Mouse (Mus musculus) MEL (cell line): ENCODE results near the gene Macrod1. TPM values are rescaled to one million over a fixed set of nuclear protein-coding genes. Genes with fewer than 3 reads are reported as not detected.

Source experiments
- DNase-seq: peaks from one replicate; pipeline ENCODE4 v3.0.0; 2011; ENCODE audit warnings: low read depth, low spot score
- H3K27ac ChIP-seq: 2 replicates; pipeline ENCODE4 v1.5.1; 2012; ENCODE audit warnings: low read depth, mild to moderate bottlenecking, control low read depth, low read length, moderate library complexity; ENCODE audit not compliant: control insufficient read depth
- H3K27me3 ChIP-seq, 2 experiments: fragments of 150-350 bp in 1 of 2; sonication (generic) in 1 of 2; 2 replicates each; pipeline ENCODE4 v1.6.1; 2012; ENCODE audit warnings: low read length in 2 of 2, mild to moderate bottlenecking in 2 of 2, improper control_type of control experiment in 1 of 2, moderate library complexity in 1 of 2; ENCODE audit not compliant: insufficient read depth in 2 of 2, control insufficient read depth in 1 of 2
- H3K36me3 ChIP-seq, 2 experiments: 2 replicates each; pipeline ENCODE4 v1.6.1; 2012 to 2014; ENCODE audit warnings: low read length in 2 of 2, improper control_type of control experiment in 1 of 2, inconsistent platforms in 1 of 2, mild to moderate bottlenecking in 1 of 2; ENCODE audit not compliant: insufficient read depth in 2 of 2, control insufficient read depth in 1 of 2
- H3K4me1 ChIP-seq, 2 experiments: fragments of 150-350 bp in 1 of 2; sonication (generic) in 1 of 2; 2 replicates each; pipeline ENCODE4 v1.6.1; 2012; ENCODE audit warnings: low read length in 2 of 2, improper control_type of control experiment in 1 of 2, mild to moderate bottlenecking in 1 of 2; ENCODE audit not compliant: insufficient read depth in 2 of 2, control insufficient read depth in 1 of 2
- H3K4me3 ChIP-seq, 2 experiments: fragments of 150-350 bp in 1 of 2; sonication (generic) in 1 of 2; 2 replicates each; pipeline ENCODE4 v1.5.1; 2012; ENCODE audit warnings: low read depth in 2 of 2, low read length in 2 of 2, mild to moderate bottlenecking in 2 of 2, moderate library complexity in 2 of 2, control low read depth in 1 of 2, improper control_type of control experiment in 1 of 2; ENCODE audit not compliant: control insufficient read depth in 1 of 2, insufficient read depth in 1 of 2
- H3K79me2 ChIP-seq: 2 replicates; pipeline ENCODE4 v1.6.1; 2012; ENCODE audit warnings: mild to moderate bottlenecking, low read length, moderate library complexity; ENCODE audit not compliant: control insufficient read depth, poor library complexity, insufficient read depth
- H3K9ac ChIP-seq: 2 replicates; pipeline ENCODE4 v1.6.1; 2012; ENCODE audit warnings: low read depth, mild to moderate bottlenecking, control low read depth, low read length, moderate library complexity; ENCODE audit not compliant: control insufficient read depth, poor library complexity, severe bottlenecking
- H3K9me3 ChIP-seq: fragments of 150-350 bp; sonication (generic); replicated peaks from 2 replicates; pipeline ENCODE4 v1.6.1; 2012; ENCODE audit warnings: mild to moderate bottlenecking, low read length, improper control_type of control experiment, moderate library complexity; ENCODE audit not compliant: insufficient read depth
- BHLHE40 ChIP-seq: IDR thresholded peaks from 2 replicates; pipeline ENCODE4 v1.6.1; 2012; ENCODE audit warnings: low read depth, mild to moderate bottlenecking, inconsistent platforms, low read length, improper control_type of control experiment, borderline replicate concordance
- CHD1 ChIP-seq: IDR thresholded peaks from 2 replicates; pipeline ENCODE4 v1.6.1; 2012; ENCODE audit warnings: low read depth, mild to moderate bottlenecking, inconsistent platforms, low read length, improper control_type of control experiment
- CHD2 ChIP-seq: IDR thresholded peaks from 2 replicates; pipeline ENCODE4 v1.6.1; 2011; ENCODE audit warnings: low read length, improper control_type of control experiment
- CTCF ChIP-seq, 3 experiments: IDR thresholded peaks in 2 of 3; conservative IDR thresholded peaks in 1 of 3; 2 replicates each; pipeline ENCODE4 v1.5.1; 2011 to 2012; ENCODE audit warnings: low read length in 3 of 3, low read depth in 2 of 3, mild to moderate bottlenecking in 2 of 3, improper control_type of control experiment in 1 of 3, inconsistent platforms in 1 of 3, mixed read lengths in 1 of 3, moderate library complexity in 1 of 3; ENCODE audit not compliant: control insufficient read depth in 1 of 3, insufficient read depth in 1 of 3, poor library complexity in 1 of 3, severe bottlenecking in 1 of 3
- ELF1 ChIP-seq: IDR thresholded peaks from 2 replicates; pipeline ENCODE4 v1.6.1; 2014; ENCODE audit warnings: low read depth, mild to moderate bottlenecking, inconsistent platforms, low read length, improper control_type of control experiment, moderate library complexity
- GATA1 ChIP-seq: IDR thresholded peaks from 2 replicates; pipeline ENCODE4 v1.6.1; 2011; ENCODE audit warnings: low read depth, low read length, improper control_type of control experiment
- HCFC1 ChIP-seq: IDR thresholded peaks from 2 replicates; pipeline ENCODE4 v1.6.1; 2012; ENCODE audit warnings: low read depth, mild to moderate bottlenecking, inconsistent platforms, low read length, improper control_type of control experiment, moderate library complexity
- JUND ChIP-seq: IDR thresholded peaks from 2 replicates; pipeline ENCODE4 v1.6.1; 2011; ENCODE audit warnings: low read depth, mild to moderate bottlenecking, improper control_type of control experiment, low read length
- KAT2A ChIP-seq: conservative IDR thresholded peaks from 2 replicates; pipeline ENCODE4 v1.6.1; 2012; ENCODE audit warnings: low read depth, low read length, improper control_type of control experiment, inconsistent platforms
- MAFK ChIP-seq: IDR thresholded peaks from 2 replicates; pipeline ENCODE4 v1.6.1; 2011; ENCODE audit warnings: low read depth, mild to moderate bottlenecking, low read length, improper control_type of control experiment, borderline replicate concordance
- MAX ChIP-seq: IDR thresholded peaks from 2 replicates; pipeline ENCODE4 v1.6.1; 2011; ENCODE audit warnings: low read length, improper control_type of control experiment
- MAZ ChIP-seq: IDR thresholded peaks from 2 replicates; pipeline ENCODE4 v1.6.1; 2012; ENCODE audit warnings: low read depth, mild to moderate bottlenecking, inconsistent platforms, low read length, improper control_type of control experiment
- MXI1 ChIP-seq: IDR thresholded peaks from 2 replicates; pipeline ENCODE4 v1.6.1; 2011; ENCODE audit warnings: mild to moderate bottlenecking, low read depth, low read length, improper control_type of control experiment
- MYB ChIP-seq: IDR thresholded peaks from 2 replicates; pipeline ENCODE4 v1.6.1; 2011; ENCODE audit warnings: mild to moderate bottlenecking, low read depth, low read length, improper control_type of control experiment
- MYC ChIP-seq: IDR thresholded peaks from 2 replicates; pipeline ENCODE4 v1.6.1; 2011; ENCODE audit warnings: low read depth, mild to moderate bottlenecking, low read length, improper control_type of control experiment, moderate library complexity
- NELFE ChIP-seq: IDR thresholded peaks from 2 replicates; pipeline ENCODE4 v1.6.1; 2011; ENCODE audit warnings: low read depth, low read length, improper control_type of control experiment
- NRF1 ChIP-seq: IDR thresholded peaks from 2 replicates; pipeline ENCODE4 v1.6.1; 2014; ENCODE audit warnings: low read depth, mild to moderate bottlenecking, inconsistent platforms, low read length, improper control_type of control experiment, moderate library complexity; ENCODE audit not compliant: poor library complexity, insufficient read depth, severe bottlenecking
- POLR2A ChIP-seq, 2 experiments: IDR thresholded peaks; 2 replicates each; pipeline ENCODE4 v1.6.1; 2011 to 2012; ENCODE audit warnings: low read length in 2 of 2, mild to moderate bottlenecking in 2 of 2, control low read depth in 1 of 2, improper control_type of control experiment in 1 of 2, low read depth in 1 of 2, moderate library complexity in 1 of 2; ENCODE audit not compliant: control insufficient read depth in 1 of 2, insufficient read depth in 1 of 2, poor library complexity in 1 of 2
- POLR2AphosphoS2 ChIP-seq: IDR thresholded peaks from 2 replicates; pipeline ENCODE4 v1.6.1; 2011; ENCODE audit warnings: low read length, improper control_type of control experiment
- RAD21 ChIP-seq: IDR thresholded peaks from 2 replicates; pipeline ENCODE4 v1.6.1; 2011; ENCODE audit warnings: mild to moderate bottlenecking, low read depth, low read length, improper control_type of control experiment
- SIN3A ChIP-seq: IDR thresholded peaks from 2 replicates; pipeline ENCODE4 v1.6.1; 2012; ENCODE audit warnings: low read length, improper control_type of control experiment, inconsistent platforms
- SMC3 ChIP-seq: IDR thresholded peaks from 2 replicates; pipeline ENCODE4 v1.6.1; 2011; ENCODE audit warnings: low read depth, low read length, improper control_type of control experiment
- TAL1 ChIP-seq: IDR thresholded peaks from 2 replicates; pipeline ENCODE4 v1.6.1; 2012; ENCODE audit warnings: mild to moderate bottlenecking, inconsistent platforms, low read length, moderate library complexity, mixed read lengths
- TCF12 ChIP-seq: IDR thresholded peaks from 2 replicates; pipeline ENCODE4 v1.6.1; 2014; ENCODE audit warnings: low read depth, mild to moderate bottlenecking, inconsistent platforms, low read length, improper control_type of control experiment, moderate library complexity
- UBTF ChIP-seq: IDR thresholded peaks from 2 replicates; pipeline ENCODE4 v1.6.1; 2012; ENCODE audit warnings: low read depth, mild to moderate bottlenecking, inconsistent platforms, low read length, improper control_type of control experiment, moderate library complexity, borderline replicate concordance; ENCODE audit not compliant: insufficient read depth
- USF1 ChIP-seq: IDR thresholded peaks from 2 replicates; pipeline ENCODE4 v1.6.1; 2014; ENCODE audit warnings: low read depth, mild to moderate bottlenecking, inconsistent platforms, low read length, improper control_type of control experiment, moderate library complexity
- ZKSCAN1 ChIP-seq: IDR thresholded peaks from 2 replicates; pipeline ENCODE4 v1.6.1; 2012; ENCODE audit warnings: low read depth, mild to moderate bottlenecking, inconsistent platforms, low read length, improper control_type of control experiment, moderate library complexity
- ZMIZ1 ChIP-seq: IDR thresholded peaks from 2 replicates; pipeline ENCODE4 v1.6.1; 2012; ENCODE audit warnings: low read depth, mild to moderate bottlenecking, inconsistent platforms, low read length, improper control_type of control experiment, moderate library complexity
- ZNF384 ChIP-seq: IDR thresholded peaks from 2 replicates; pipeline ENCODE4 v1.6.1; 2012; ENCODE audit warnings: low read depth, mild to moderate bottlenecking, inconsistent platforms, low read length, improper control_type of control experiment
- polyA plus RNA-seq, 2 experiments: library from polyadenylated mRNA; stranded (reverse) in 1 of 2; unstranded in 1 of 2; fragments of >175 nt in 1 of 2; fragments of >200 nt in 1 of 2; gene quantifications; 2 replicates each; pipeline versions ENCODE4 v1.2.1 to v1.2.4; 2012; ENCODE audit warnings: low replicate concordance in 2 of 2, low read depth in 1 of 2; ENCODE audit not compliant: insufficient read length in 2 of 2, insufficient read depth in 1 of 2, missing spikeins in 1 of 2
- total RNA-seq: library from RNA; depleted of rRNA; stranded (reverse); fragments of 300-350 nt; gene quantifications from 2 replicates; pipeline ENCODE4 v1.2.3, GENCODE M21; 2012

The Macrod1 gene
- total and polyA plus RNA-seq, 3 experiments = 4.5 to 15.7 TPM; not detected in 1

DNA sequence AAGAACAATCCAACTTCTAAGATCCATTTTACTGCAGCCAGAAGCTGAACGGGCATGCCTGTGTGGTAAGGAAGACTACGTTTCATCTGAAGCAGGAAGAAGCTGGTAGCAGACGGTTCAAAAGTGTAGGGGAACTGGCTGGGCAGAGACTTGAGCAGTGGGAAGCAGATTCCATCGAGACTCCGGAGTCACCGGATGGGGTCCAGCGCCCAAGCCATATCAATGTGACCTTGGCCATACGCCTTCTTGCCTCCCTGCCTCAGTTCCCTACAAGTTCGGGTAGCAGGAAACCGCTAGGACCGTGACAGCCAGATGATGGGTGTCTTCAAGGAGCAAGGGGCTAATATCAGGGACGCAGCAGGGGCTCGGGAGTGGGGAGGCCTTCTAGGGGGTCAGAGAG is 183.7 kb downstream of the Macrod1 start:
- Histone ChIP-seq H3K4me1 (peaks cover 0 to 10% of the 10 kb centered on the region in 2 experiments; a peak in 2 of 4 replicates), H3K27me3 (no peaks in the 10 kb centered on the region; a peak in 2 of 4 replicates), H3K79me2 (peaks cover 39% of the 10 kb centered on the region), H3K36me3 (peaks cover 0 to 20% of the 10 kb centered on the region in 2 experiments; a peak in 3 of 4 replicates), H3K9me3 (no peaks in the 10 kb centered on the region), H3K27ac (peak overlapping the region; percentile 61), H3K4me3 (peak overlapping the region; percentile 93 to 96), H3K9ac (peak overlapping the region; percentile 100)
- DNase-seq = peak; percentile 55
- TF ChIP-seq BHLHE40 (no peak), POLR2AphosphoS2 (no peak), SMC3 (no peak), CHD2 (no peak), MAZ (no peak), GATA1 (no peak), JUND (no peak), MAFK (no peak)

DNA sequence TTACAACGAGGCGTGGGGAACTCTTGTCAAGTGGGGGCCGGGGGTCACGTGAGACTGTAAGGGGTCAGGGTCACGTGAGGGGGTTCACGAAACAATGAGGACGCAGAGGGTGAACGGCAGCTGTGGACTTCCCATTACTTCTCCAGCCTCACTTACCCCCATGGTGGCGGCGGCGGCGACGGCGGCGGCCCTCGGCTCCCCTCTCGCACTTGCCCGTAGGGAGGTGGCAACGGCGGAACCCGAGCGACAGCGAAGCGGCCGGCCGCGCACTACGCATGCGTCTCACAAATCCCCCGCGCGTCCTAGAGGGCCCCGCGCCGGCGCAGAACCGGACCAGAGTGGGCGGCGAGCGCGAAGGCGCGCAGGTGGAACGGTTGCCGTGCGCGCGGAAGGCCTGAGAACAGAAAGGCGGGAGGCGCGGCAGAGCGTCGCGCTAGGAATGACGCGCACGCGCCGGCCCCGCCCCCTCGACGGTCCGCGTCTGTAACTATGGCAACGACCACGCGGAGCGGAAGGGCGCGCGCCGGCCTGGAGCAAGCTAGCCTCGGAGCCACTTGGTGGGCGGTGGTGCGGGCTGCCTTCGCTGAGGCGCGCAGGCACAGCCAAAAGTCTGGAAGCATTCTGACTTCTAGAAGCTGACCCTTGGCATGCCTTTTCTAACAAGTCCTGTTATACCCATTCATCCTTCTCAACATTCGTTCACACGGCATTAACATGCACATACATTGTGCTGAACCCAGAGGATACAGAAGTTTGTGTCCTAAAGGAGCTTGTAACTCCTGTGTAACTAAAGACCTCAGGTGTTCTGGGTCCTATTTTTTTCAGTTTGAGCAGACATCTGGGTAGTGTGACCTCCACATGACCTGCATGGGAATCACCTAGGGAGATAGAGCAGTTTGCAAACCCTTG is 184.4 kb downstream of the Macrod1 start, which contains the start of gene Naa40:
Naa40 (minus strand) TSS at position 402 of the 909 bp plus-strand sequence.
- H3K9me3 ChIP-seq = no peaks in the 10 kb centered on the region
- H3K27me3 ChIP-seq = no peaks in the 10 kb centered on the region; a peak in 2 of 4 replicates
- DNase-seq = peak; percentile 97
- H3K79me2 ChIP-seq = peaks cover 38% of the 10 kb centered on the region
- H3K4me1 ChIP-seq = peaks cover 0 to 10% of the 10 kb centered on the region in 2 experiments; a peak in 2 of 4 replicates
- peak within 1 kb of the TSS; percentile 100 for H3K9ac ChIP-seq
- peaks cover 0 to 20% of the 10 kb centered on the region in 2 experiments; a peak in 3 of 4 replicates for H3K36me3 ChIP-seq
- H3K27ac ChIP-seq = peak within 1 kb of the TSS; percentile 90
- H3K4me3 ChIP-seq = peak within 1 kb of the TSS; percentile 93 to 96
- peak; percentile 82 for TF ChIP-seq ELF1
- TF ChIP-seq ZKSCAN1 = no peak
- peak; percentile 76 for TF ChIP-seq NELFE
- no peak for TF ChIP-seq CHD2
- TF ChIP-seq MAX = peak; percentile 84
- TF ChIP-seq TCF12 = no peak; the same call in 1 of the 2 replicates
- peak; percentile 91 for TF ChIP-seq BHLHE40
- TF ChIP-seq HCFC1 = peak; percentile 89
- peak; percentile 96 for TF ChIP-seq USF1
- peak; percentile 92 for TF ChIP-seq NRF1
- TF ChIP-seq RAD21 = no peak
- peak; percentile 100 for TF ChIP-seq MXI1
- no peak for TF ChIP-seq UBTF
- no peak for TF ChIP-seq JUND
- TF ChIP-seq MYB = peak; percentile 21; the same call in 1 of the 2 replicates
- peak; percentile 29; the same call in 1 of the 2 replicates for TF ChIP-seq MYC
- no peak for TF ChIP-seq CTCF (IDR thresholded peaks at IDR 0.05 in 2 of 3, conservative IDR thresholded peaks at IDR 0.05 in 1 of 3; ENCODE audit: control insufficient read depth in 1 of 3, insufficient read depth in 1 of 3, low read depth in 2 of 3, low read length in 3 of 3, poor library complexity in 1 of 3, severe bottlenecking in 1 of 3)
- peak; percentile 100 for TF ChIP-seq SIN3A
- TF ChIP-seq MAZ = peak; percentile 71; the same call in 1 of the 2 replicates
- peak; percentile 61; the same call in 1 of the 2 replicates for TF ChIP-seq KAT2A
- peak; percentile 26; the same call in 1 of the 2 replicates for TF ChIP-seq ZMIZ1
- TF ChIP-seq POLR2A (IDR thresholded peaks at IDR 0.05; ENCODE audit: control insufficient read depth in 1 of 2, insufficient read depth in 1 of 2, low read depth in 1 of 2, low read length in 2 of 2, poor library complexity in 1 of 2) = peak; percentile 77 to 85
- no peak for TF ChIP-seq TAL1
- no peak for TF ChIP-seq SMC3
- TF ChIP-seq ZNF384 = no peak
- no peak for TF ChIP-seq CHD1
